Mouse (Mus musculus) forebrain, embryonic 11.5 days (tissue): Measurements from ENCODE around the gene Fam205a2. TPM values are rescaled to one million over a fixed set of nuclear protein-coding genes. Genes with fewer than 3 reads are reported as not detected.
"Not testable (repeated sequence)": the region's sequence is repeated elsewhere in the genome, so short reads cannot be mapped to it uniquely, and the experiment has no call there.

Source experiments
- ATAC-seq: fragments of 200-750 bp; cut with Nextera tagmentation; replicated peaks from 2 replicates; pipeline ENCODE4 v1.8.0; 2017; ENCODE audit warnings: moderate TSS enrichment; ENCODE audit not compliant: low FRiP score
- DNase-seq: peaks from one replicate; pipeline ENCODE4 v3.0.0-alpha.2; 2017; ENCODE audit warnings: low spot score
- H3K27ac ChIP-seq: fragments of 300-500 bp; sonication (generic); 2 replicates; pipeline ENCODE4 v1.5.1; 2014; ENCODE audit warnings: low read depth, low read length
- H3K27me3 ChIP-seq: fragments of 300-500 bp; sonication (generic); 2 replicates; pipeline ENCODE4 v1.6.1; 2014; ENCODE audit warnings: mild to moderate bottlenecking, low read length, mixed read lengths; ENCODE audit not compliant: control insufficient read depth, insufficient read depth
- H3K36me3 ChIP-seq: fragments of 300-500 bp; sonication (generic); 2 replicates; pipeline ENCODE4 v1.6.1; 2014; ENCODE audit warnings: mild to moderate bottlenecking, low read length, moderate library complexity, mixed read lengths; ENCODE audit not compliant: control insufficient read depth, insufficient read depth
- H3K4me1 ChIP-seq: fragments of 300-500 bp; sonication (generic); replicated peaks from 2 replicates; pipeline ENCODE4 v1.6.1; 2014; ENCODE audit warnings: low read length, mixed read lengths; ENCODE audit not compliant: control insufficient read depth, insufficient read depth
- H3K4me2 ChIP-seq: fragments of 300-500 bp; sonication (generic); 2 replicates; pipeline ENCODE4 v1.6.1; 2014; ENCODE audit warnings: low read depth, mild to moderate bottlenecking, low read length, moderate library complexity, mixed read lengths; ENCODE audit not compliant: severe bottlenecking
- H3K4me3 ChIP-seq: fragments of 300-500 bp; sonication (generic); 2 replicates; pipeline ENCODE4 v1.5.1; 2014; ENCODE audit warnings: low read depth, low read length
- H3K9ac ChIP-seq: fragments of 300-500 bp; sonication (generic); 2 replicates; pipeline ENCODE4 v1.6.1; 2014; ENCODE audit warnings: low read length
- H3K9me3 ChIP-seq: fragments of 300-500 bp; sonication (generic); 2 replicates; pipeline ENCODE4 v1.6.1; 2016; ENCODE audit warnings: low read length, mixed read lengths; ENCODE audit not compliant: control insufficient read depth
- WGBS: fragments of 180-500 bp; shearing (Covaris S2); extraction: QIAGEN DNeasy Blood & Tissue Kit; methylation state at CpG from one replicate; pipeline ENCODE4 v1.1.7; 2014; 5-methylcytosine and 5-hydroxymethylcytosine counted together
- polyA plus RNA-seq: library from polyadenylated mRNA; unstranded; fragments of >200 nt; fragmentation: Nextera tagmentation; extraction: Ambion mirVana; gene quantifications from 2 replicates; pipeline ENCODE4 v1.2.1, GENCODE M21; 2014

Gene Fam205a2
- polyA plus RNA-seq: not detected in 2 replicates

- not testable (repeated sequence) for H3K4me1 ChIP-seq, ATAC-seq, H3K9ac ChIP-seq, H3K27ac ChIP-seq, H3K4me2 ChIP-seq, H3K9me3 ChIP-seq, H3K4me3 ChIP-seq, H3K27me3 ChIP-seq, H3K36me3 ChIP-seq, DNase-seq
- WGBS: no CpG with 5 or more reads among the region's 1 CpGs
Observed at GRCm38 (mm10) chr4:42528075-42528474, at the start of gene Fam205a2. Fam205a2 (minus strand) TSS chr4:42528175.

Other genes with a start within 250 kb of the Fam205a2 start
- gene Gm21953, start 233.9 kb downstream of the Fam205a2 start, polyA plus RNA-seq: not detected in 2 replicates
- not detected in 2 replicates for gene Fam205a3, start 209.8 kb downstream of the Fam205a2 start, polyA plus RNA-seq
- gene Gm21586, start 88.8 kb downstream of the Fam205a2 start, polyA plus RNA-seq: not detected in 2 replicates
- not detected in 2 replicates for gene Gm2163, start 61.4 kb downstream of the Fam205a2 start, polyA plus RNA-seq
- gene Gm10591, start 84.0 kb upstream of the Fam205a2 start, polyA plus RNA-seq: not detected in 2 replicates
- gene Gm2564, start 101.5 kb upstream of the Fam205a2 start, polyA plus RNA-seq: not detected in 2 replicates
- gene Ccl27b, start 127.1 kb upstream of the Fam205a2 start, polyA plus RNA-seq: not detected in 2 replicates
- gene Il11ra2, start 133.7 kb upstream of the Fam205a2 start, polyA plus RNA-seq: not detected in 2 replicates
- gene 4930578G10Rik, start 207.4 kb upstream of the Fam205a2 start, polyA plus RNA-seq: 0.96 and 1.8 TPM in 2 replicates
- not detected in 2 replicates for gene Ccl19, start 228.4 kb upstream of the Fam205a2 start, polyA plus RNA-seq
- gene Ccl21a, start 245.8 kb upstream of the Fam205a2 start, polyA plus RNA-seq: 0.27 and 0.39 TPM in 2 replicates